Mouse (Mus musculus) midbrain, embryonic 12.5 days (tissue): ENCODE measurements around the gene Rnf26. TPM values are rescaled to one million over a fixed set of nuclear protein-coding genes. Genes with fewer than 3 reads are reported as not detected.

ENCODE experiments used
- ATAC-seq: fragments of 200-750 bp; cut with Nextera tagmentation; 2 replicates; pipeline ENCODE4 v1.8.0; 2017; ENCODE audit warnings: low read depth, moderate TSS enrichment, moderate library complexity; ENCODE audit not compliant: low FRiP score
- H3K27ac ChIP-seq: fragments of 300-500 bp; sonication (generic); replicated peaks from 2 replicates; pipeline ENCODE4 v1.5.1; 2016; ENCODE audit warnings: mild to moderate bottlenecking
- H3K27me3 ChIP-seq: fragments of 300-500 bp; sonication (generic); 2 replicates; pipeline ENCODE4 v1.6.1; 2016; ENCODE audit warnings: mild to moderate bottlenecking
- H3K36me3 ChIP-seq: fragments of 300-500 bp; sonication (generic); 2 replicates; pipeline ENCODE4 v1.6.1; 2016
- H3K4me1 ChIP-seq: fragments of 300-500 bp; sonication (generic); 2 replicates; pipeline ENCODE4 v1.6.1; 2016
- H3K4me2 ChIP-seq: fragments of 300-500 bp; sonication (generic); replicated peaks from 2 replicates; pipeline ENCODE4 v1.6.1; 2016; ENCODE audit warnings: mild to moderate bottlenecking, moderate library complexity
- H3K4me3 ChIP-seq: fragments of 300-500 bp; sonication (generic); 2 replicates; pipeline ENCODE4 v1.5.1; 2016; ENCODE audit warnings: mild to moderate bottlenecking
- H3K9ac ChIP-seq: fragments of 300-500 bp; sonication (generic); replicated peaks from 2 replicates; pipeline ENCODE4 v1.6.1; 2016; ENCODE audit warnings: mild to moderate bottlenecking, moderate library complexity
- H3K9me3 ChIP-seq: fragments of 300-500 bp; sonication (generic); 2 replicates; pipeline ENCODE4 v1.6.1; 2016; ENCODE audit warnings: mild to moderate bottlenecking
- WGBS: fragments of 180-500 bp; shearing (Covaris S2); methylation state at CpG from one replicate; pipeline ENCODE4 v1.1.7; 2016; 5-methylcytosine and 5-hydroxymethylcytosine counted together
- polyA plus RNA-seq: library from polyadenylated mRNA; unstranded; fragments of >200 nt; fragmentation: Nextera tagmentation; extraction: Ambion mirVana; gene quantifications from 2 replicates; pipeline ENCODE4 v1.2.1, GENCODE M21; 2016

Gene Rnf26
- polyA plus RNA-seq, 1 experiment from 2014 or later = 64.2 TPM

DNA sequence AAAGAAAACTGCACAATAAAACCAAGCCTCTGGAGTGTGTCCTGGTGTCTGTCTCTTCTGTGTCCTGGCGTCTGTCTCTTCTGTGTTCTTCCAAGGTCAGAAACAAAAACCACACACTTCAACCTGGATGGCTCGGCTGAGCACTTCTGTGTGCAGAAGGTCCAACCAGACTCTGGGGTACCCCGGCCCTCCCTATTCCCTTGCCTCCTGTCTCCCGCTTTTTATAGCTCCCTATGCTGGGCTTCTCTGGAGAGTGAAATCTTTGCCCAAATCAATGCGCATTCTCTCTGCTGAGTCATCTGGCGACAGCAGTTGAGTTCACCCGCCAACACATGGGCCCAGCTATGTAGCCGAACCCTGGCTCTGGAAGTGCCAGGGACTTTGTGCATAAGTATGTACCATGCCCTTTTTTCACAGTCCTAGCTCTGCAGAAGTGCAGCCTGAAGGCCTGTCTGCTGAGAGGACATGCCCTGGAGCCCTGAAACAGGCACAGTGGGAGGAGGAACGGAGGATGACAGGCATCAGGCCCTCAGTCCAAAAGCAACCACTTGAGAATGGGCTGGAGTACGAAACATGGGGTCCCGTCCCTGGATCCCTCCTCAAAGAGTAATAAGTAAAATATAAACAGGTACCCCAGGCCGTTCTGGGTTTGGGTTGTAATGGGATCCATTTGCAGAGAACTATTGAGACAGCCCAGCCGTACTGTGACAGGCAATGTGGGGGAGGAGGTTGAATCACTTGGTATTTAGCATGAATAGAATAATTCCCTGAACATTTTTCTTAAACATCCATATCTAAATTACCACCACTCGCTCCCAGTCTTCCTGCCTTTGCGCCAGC lies 64.6 kb downstream of the Rnf26 start:
- no peak overlapping the region for H3K9ac ChIP-seq
- H3K4me1 ChIP-seq = peaks cover 2% of the 10 kb centered on the region; the same call in 1 of the 2 replicates
- no peak for ATAC-seq
- WGBS = 83% methylated on average over 15 of the region's 15 CpGs
- H3K36me3 ChIP-seq = no peaks in the 10 kb centered on the region
- H3K4me3 ChIP-seq = no peak overlapping the region
- H3K27ac ChIP-seq = no peak overlapping the region
- no peaks in the 10 kb centered on the region for H3K9me3 ChIP-seq
- peaks cover 29% of the 10 kb centered on the region for H3K27me3 ChIP-seq
- no peak overlapping the region for H3K4me2 ChIP-seq

DNA sequence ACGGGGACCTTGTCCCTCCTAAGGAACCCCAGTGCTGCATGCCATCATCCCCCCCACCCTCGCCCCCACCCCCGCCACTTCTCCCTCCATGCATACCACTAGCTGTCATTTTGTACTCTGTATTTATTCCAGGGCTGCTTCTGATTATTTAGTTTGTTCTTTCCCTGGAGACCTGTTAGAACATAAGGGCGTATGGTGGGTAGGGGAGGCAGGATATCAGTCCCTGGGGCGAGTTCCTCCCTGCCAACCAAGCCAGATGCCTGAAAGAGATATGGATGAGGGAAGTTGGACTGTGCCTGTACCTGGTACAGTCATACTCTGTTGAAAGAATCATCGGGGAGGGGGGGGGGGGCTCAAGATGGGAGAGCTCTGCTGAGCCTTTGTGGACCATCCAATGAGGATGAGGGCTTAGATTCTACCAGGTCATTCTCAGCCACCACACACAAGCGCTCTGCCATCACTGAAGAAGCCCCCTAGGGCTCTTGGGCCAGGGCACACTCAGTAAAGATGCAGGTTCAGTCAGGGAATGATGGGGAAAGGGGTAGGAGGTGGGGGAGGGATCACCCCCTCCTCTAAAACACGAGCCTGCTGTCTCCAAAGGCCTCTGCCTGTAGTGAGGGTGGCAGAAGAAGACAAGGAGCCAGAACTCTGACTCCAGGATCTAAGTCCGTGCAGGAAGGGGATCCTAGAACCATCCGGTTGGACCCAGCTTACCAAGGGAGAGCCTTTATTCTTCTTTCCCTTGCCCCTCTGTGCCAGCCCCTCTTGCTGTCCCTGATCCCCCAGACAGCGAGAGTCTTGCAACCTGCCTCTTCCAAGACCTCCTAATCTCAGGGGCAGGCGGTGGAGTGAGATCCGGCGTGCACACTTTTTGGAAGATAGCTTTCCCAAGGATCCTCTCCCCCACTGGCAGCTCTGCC lies 65.5 kb downstream of the Rnf26 start:
- H3K27ac ChIP-seq = no peak overlapping the region
- no peak overlapping the region for H3K9ac ChIP-seq
- no peaks in the 10 kb centered on the region for H3K36me3 ChIP-seq
- WGBS = 74% methylated on average over 14 of the region's 14 CpGs
- peaks cover 11% of the 10 kb centered on the region for H3K4me1 ChIP-seq
- H3K4me3 ChIP-seq = no peak overlapping the region
- H3K4me2 ChIP-seq = no peak overlapping the region
- peaks cover 38% of the 10 kb centered on the region for H3K27me3 ChIP-seq
- H3K9me3 ChIP-seq = no peaks in the 10 kb centered on the region
- ATAC-seq = no peak

GRCm38 (mm10) chr9:44047071-44047470 lies 66.2 kb downstream of the Rnf26 start:
- WGBS = 64% methylated on average over 6 of the region's 6 CpGs
- Histone ChIP-seq H3K4me2 (no peak overlapping the region), H3K36me3 (no peaks in the 10 kb centered on the region), H3K27me3 (peaks cover 45% of the 10 kb centered on the region), H3K9me3 (no peaks in the 10 kb centered on the region), H3K27ac (no peak overlapping the region), H3K9ac (no peak overlapping the region), H3K4me1 (peaks cover 12% of the 10 kb centered on the region), H3K4me3 (no peak overlapping the region)
- no peak for ATAC-seq

GRCm38 (mm10) chr9:44046426-44046825 lies 66.9 kb downstream of the Rnf26 start:
- WGBS = 89% methylated on average over 12 of the region's 12 CpGs
- no peak overlapping the region for H3K4me3 ChIP-seq
- no peaks in the 10 kb centered on the region for H3K9me3 ChIP-seq
- H3K4me1 ChIP-seq = peaks cover 12% of the 10 kb centered on the region
- no peak overlapping the region for H3K27ac ChIP-seq
- H3K27me3 ChIP-seq = peaks cover 50% of the 10 kb centered on the region
- no peak overlapping the region for H3K4me2 ChIP-seq
- ATAC-seq = no peak
- H3K36me3 ChIP-seq = no peaks in the 10 kb centered on the region
- H3K9ac ChIP-seq = no peak overlapping the region

GRCm38 (mm10) chr9:44045884-44046272 lies 67.4 kb downstream of the Rnf26 start:
- peaks cover 55% of the 10 kb centered on the region for H3K27me3 ChIP-seq
- ATAC-seq = no peak
- H3K4me3 ChIP-seq = no peak overlapping the region
- no peak overlapping the region for H3K4me2 ChIP-seq
- no peak overlapping the region for H3K27ac ChIP-seq
- H3K9me3 ChIP-seq = no peaks in the 10 kb centered on the region
- H3K4me1 ChIP-seq = peaks cover 12% of the 10 kb centered on the region
- no peaks in the 10 kb centered on the region for H3K36me3 ChIP-seq
- WGBS = 84% methylated on average over 5 of the region's 5 CpGs
- no peak overlapping the region for H3K9ac ChIP-seq

Other genes with a start within 250 kb of the Rnf26 start
- not detected in 2 replicates for gene Thy1, start 70.1 kb downstream of the Rnf26 start, polyA plus RNA-seq
- gene Usp2, start 46.5 kb downstream of the Rnf26 start, polyA plus RNA-seq = 6.4 and 12.5 TPM in 2 replicates
- 0.10 TPM in 1 of 2 replicates, not detected in the other for gene Mfrp, start 11.8 kb downstream of the Rnf26 start, polyA plus RNA-seq
- gene C1qtnf5, start 6.3 kb downstream of the Rnf26 start, polyA plus RNA-seq = 1.3 TPM in 2 replicates
- gene Gm49380, start within 50 bp of the Rnf26 start, polyA plus RNA-seq = 0.24 and 0.43 TPM in 2 replicates
- gene Mcam, start 21.0 kb upstream of the Rnf26 start, polyA plus RNA-seq = 12.1 and 14.3 TPM in 2 replicates
- 27.2 and 32.0 TPM in 2 replicates for gene Cbl, start 120.5 kb upstream of the Rnf26 start, polyA plus RNA-seq
- gene Ccdc153, start 127.2 kb upstream of the Rnf26 start, polyA plus RNA-seq = not detected in 2 replicates
- 0.20 and 0.31 TPM in 2 replicates for gene Pdzd3, start 138.0 kb upstream of the Rnf26 start, polyA plus RNA-seq
- gene Nlrx1, start 155.1 kb upstream of the Rnf26 start, polyA plus RNA-seq = 2.6 and 3.3 TPM in 2 replicates
- gene Abcg4, start 175.1 kb upstream of the Rnf26 start, polyA plus RNA-seq = 12.9 and 14.4 TPM in 2 replicates
- gene Hinfp, start 192.2 kb upstream of the Rnf26 start, polyA plus RNA-seq = 33.9 and 38.5 TPM in 2 replicates
- gene C2cd2l, start 206.8 kb upstream of the Rnf26 start, polyA plus RNA-seq = 19.0 and 19.7 TPM in 2 replicates
- 34.7 and 39.1 TPM in 2 replicates for gene Dpagt1, start 212.5 kb upstream of the Rnf26 start, polyA plus RNA-seq
- gene H2afx, start 221.2 kb upstream of the Rnf26 start, polyA plus RNA-seq = 351 and 363 TPM in 2 replicates
- 96.4 and 109 TPM in 2 replicates for gene Hmbs, start 230.7 kb upstream of the Rnf26 start, polyA plus RNA-seq
- 36.5 and 40.8 TPM in 2 replicates for gene Vps11, start 248.2 kb upstream of the Rnf26 start, polyA plus RNA-seq